Mouse (Mus musculus) hindbrain, embryonic 12.5 days (tissue): Measurements from ENCODE around the gene Zfp442. TPM values are rescaled to one million over a fixed set of nuclear protein-coding genes. Genes with fewer than 3 reads are reported as not detected.

Source experiments
- polyA plus RNA-seq: library from polyadenylated mRNA; unstranded; fragments of >200 nt; fragmentation: Nextera tagmentation; extraction: Ambion mirVana; gene quantifications from 2 replicates; pipeline ENCODE4 v1.2.1, GENCODE M21; 2016

The Zfp442 gene
- polyA plus RNA-seq, 1 experiment from 2014 or later, result 8.6 TPM

Other genes starting within 250 kb of the Zfp442 start
- gene Zfp937, start 233.4 kb downstream of the Zfp442 start, polyA plus RNA-seq, result 10.7 and 12.1 TPM in 2 replicates
- 4.4 and 4.5 TPM in 2 replicates for gene Gm21994, start 195.9 kb downstream of the Zfp442 start, polyA plus RNA-seq
- gene Gm14124, start 194.0 kb downstream of the Zfp442 start, polyA plus RNA-seq, result not detected in 2 replicates
- 1.3 and 3.1 TPM in 2 replicates for gene Gm10130, start 127.8 kb downstream of the Zfp442 start, polyA plus RNA-seq
- 13.0 and 14.1 TPM in 2 replicates for gene 3300002I08Rik, start 88.7 kb downstream of the Zfp442 start, polyA plus RNA-seq
- gene Zfp345, start 33.6 kb upstream of the Zfp442 start, polyA plus RNA-seq, result 0.08 and 0.21 TPM in 2 replicates
- gene Cst7, start 118.9 kb upstream of the Zfp442 start, polyA plus RNA-seq, result 0.30 and 0.40 TPM in 2 replicates
- 36.1 and 38.1 TPM in 2 replicates for gene Apmap, start 157.1 kb upstream of the Zfp442 start, polyA plus RNA-seq
- 28.4 and 32.6 TPM in 2 replicates for gene Acss1, start 217.0 kb upstream of the Zfp442 start, polyA plus RNA-seq
- 1.0 and 1.3 TPM in 2 replicates for gene Vsx1, start 237.9 kb upstream of the Zfp442 start, polyA plus RNA-seq